Mouse (Mus musculus): Measurements from ENCODE around the gene Gm36028. TPM values are rescaled to one million over a fixed set of nuclear protein-coding genes. Genes with fewer than 3 reads are reported as not detected.

Gene Gm36028
- polyA plus RNA-seq, 1 experiment from 2014 or later: 0.62 TPM

DNA sequence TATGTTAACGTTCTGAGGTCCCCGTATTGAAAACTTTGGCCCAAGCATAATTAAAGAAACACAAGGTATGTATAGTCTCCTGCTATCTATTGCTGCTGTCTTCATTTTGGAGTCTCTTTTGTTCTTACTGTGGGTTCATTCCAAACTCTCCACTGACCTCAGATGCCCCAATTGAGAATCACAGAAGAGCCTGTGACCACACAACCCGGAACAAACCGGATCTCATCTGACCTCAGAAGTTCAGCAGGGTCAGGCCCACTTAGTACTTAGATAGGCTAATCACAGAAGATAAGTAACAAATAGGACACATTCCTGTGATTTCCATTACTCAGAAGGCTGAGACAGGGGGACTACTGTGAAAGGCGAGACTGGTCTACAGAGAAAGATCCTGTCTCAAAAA is 6.4 kb downstream of the Gm36028 start:
- peaks cover 53% of the 10 kb centered on the region for H3K4me1 ChIP-seq
- H3K4me3 ChIP-seq: no peak overlapping the region
- H3K27ac ChIP-seq (replicated peaks): no peak overlapping the region
- DNase-seq (ENCODE audit: low spot score): no peak
- no peaks in the 10 kb centered on the region for H3K27me3 ChIP-seq (replicated peaks; ENCODE audit: low read depth, poor library complexity, severe bottlenecking)
- 32% methylated on average over 5 of the region's 5 CpGs for WGBS
- H3K9me3 ChIP-seq: no peaks in the 10 kb centered on the region
- H3K36me3 ChIP-seq (replicated peaks): no peaks in the 10 kb centered on the region

DNA sequence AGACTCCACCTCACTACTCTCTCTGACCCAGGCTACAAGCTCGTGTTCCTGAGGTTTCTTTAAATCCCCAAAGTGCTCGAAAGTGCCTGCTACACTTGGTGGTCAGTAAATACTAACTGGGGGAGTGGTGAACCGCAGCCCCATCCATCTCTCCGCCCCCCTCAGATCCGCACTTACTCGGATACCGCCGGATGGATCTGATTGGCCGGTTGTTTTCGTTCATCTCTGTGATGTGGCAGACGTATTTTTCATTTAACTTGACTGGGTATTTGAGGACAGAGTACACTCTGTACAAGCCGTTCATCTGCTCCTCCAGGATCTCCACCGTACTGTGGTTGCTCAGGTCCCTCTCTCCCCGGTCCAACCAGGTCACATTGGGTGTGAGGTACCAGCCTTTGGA is 6.9 kb downstream of the Gm36028 start:
- 0 out of 2 replicates have a peak overlapping the region, but pooled peaks have one; percentile 13 for H3K4me3 ChIP-seq
- WGBS: 59% methylated on average over 14 of the region's 14 CpGs
- peaks cover 53% of the 10 kb centered on the region for H3K4me1 ChIP-seq
- DNase-seq (ENCODE audit: low spot score): peak; percentile 25
- no peaks in the 10 kb centered on the region for H3K36me3 ChIP-seq (replicated peaks)
- no peaks in the 10 kb centered on the region for H3K27me3 ChIP-seq (replicated peaks; ENCODE audit: low read depth, poor library complexity, severe bottlenecking)
- peak overlapping the region; percentile 40; the same call in 1 of the 2 replicates for H3K27ac ChIP-seq (replicated peaks)
- no peaks in the 10 kb centered on the region for H3K9me3 ChIP-seq

DNA sequence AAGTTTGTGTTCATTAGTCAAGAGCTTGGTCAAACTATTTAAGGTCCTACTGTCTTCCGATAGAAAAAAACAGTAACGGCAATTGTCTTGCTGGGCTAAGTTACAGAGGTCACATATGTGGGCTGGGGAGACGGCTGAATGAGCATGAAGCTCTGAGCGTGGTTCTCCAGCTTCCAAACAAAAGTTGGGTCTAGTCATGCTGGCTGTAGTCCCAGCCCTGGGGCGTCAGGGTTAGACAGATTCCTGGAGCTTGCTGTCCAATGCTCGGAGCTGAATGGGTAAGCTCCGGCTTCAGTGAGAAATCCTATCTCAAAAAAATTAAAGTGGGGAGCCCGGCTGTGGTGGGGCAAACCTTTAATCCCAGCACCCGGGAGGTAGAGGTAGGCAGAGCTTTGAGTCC is 7.7 kb downstream of the Gm36028 start:
- H3K4me1 ChIP-seq: peaks cover 53% of the 10 kb centered on the region
- WGBS: 60% methylated on average over 9 of the region's 9 CpGs
- no peak for DNase-seq (ENCODE audit: low spot score)
- no peak overlapping the region for H3K4me3 ChIP-seq
- H3K36me3 ChIP-seq (replicated peaks): no peaks in the 10 kb centered on the region
- peak overlapping the region; percentile 40; the same call in 1 of the 2 replicates for H3K27ac ChIP-seq (replicated peaks)
- no peaks in the 10 kb centered on the region for H3K27me3 ChIP-seq (replicated peaks; ENCODE audit: low read depth, poor library complexity, severe bottlenecking)
- H3K9me3 ChIP-seq: no peaks in the 10 kb centered on the region

DNA sequence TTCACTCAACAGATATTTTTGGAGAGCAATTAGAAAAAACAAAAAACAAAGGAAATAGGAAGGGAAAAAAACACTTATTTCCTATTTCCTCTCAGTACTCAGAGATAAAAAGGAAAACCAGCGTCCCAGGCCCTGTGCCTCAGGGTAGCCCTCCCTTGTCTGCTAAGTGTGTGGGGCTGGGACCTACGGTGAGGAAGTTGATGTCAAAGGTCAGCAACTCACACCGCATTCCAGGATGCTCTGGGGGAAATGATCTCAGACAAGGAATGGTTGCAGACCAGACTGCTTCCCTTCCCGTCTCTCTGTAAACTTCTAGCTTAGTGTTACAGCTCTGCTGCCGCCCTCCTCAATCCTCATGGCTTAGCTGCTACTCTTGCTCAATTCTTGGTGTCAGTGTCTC is 9.6 kb downstream of the Gm36028 start:
- peak overlapping the region; percentile 72 for H3K27ac ChIP-seq (replicated peaks)
- peak; percentile 77 for DNase-seq (ENCODE audit: low spot score)

DNA sequence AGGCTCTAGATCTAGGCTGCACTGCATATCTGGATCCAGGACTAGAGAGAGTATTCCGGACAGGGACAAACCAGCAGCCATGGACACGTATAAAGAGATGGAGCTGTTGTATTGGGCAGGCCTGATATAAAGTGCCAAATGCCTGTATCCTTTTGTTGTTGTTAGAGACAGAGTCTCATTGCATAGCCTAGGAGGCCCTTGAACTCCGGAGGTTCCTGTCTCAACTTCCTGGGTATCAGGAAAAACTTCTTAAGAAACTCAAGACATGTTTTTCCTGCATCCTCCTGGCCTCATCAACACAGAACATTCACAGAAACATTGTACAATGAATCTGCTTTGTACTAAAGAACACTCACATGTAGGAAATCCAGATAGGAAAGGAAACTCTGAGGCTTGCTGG is 13.9 kb downstream of the Gm36028 start:
- Histone ChIP-seq H3K36me3 (replicated peaks) (no peaks in the 10 kb centered on the region), H3K4me3 (no peak overlapping the region), H3K4me1 (peaks cover 14% of the 10 kb centered on the region), H3K9me3 (no peaks in the 10 kb centered on the region), H3K27me3 (replicated peaks; ENCODE audit: low read depth, poor library complexity, severe bottlenecking) (no peaks in the 10 kb centered on the region), H3K27ac (replicated peaks) (no peak overlapping the region)
- WGBS: 93% methylated on average over 3 of the region's 3 CpGs
- no peak for DNase-seq (ENCODE audit: low spot score)

More for the DNA sequence above, 9.6 kb downstream of the Gm36028 start:
- Histone ChIP-seq H3K4me3 (no peak overlapping the region), H3K9me3 (no peaks in the 10 kb centered on the region), H3K36me3 (replicated peaks) (no peaks in the 10 kb centered on the region), H3K27me3 (replicated peaks; ENCODE audit: low read depth, poor library complexity, severe bottlenecking) (no peaks in the 10 kb centered on the region), H3K4me1 (peaks cover 52% of the 10 kb centered on the region)
- WGBS: 25% methylated on average over 5 of the region's 5 CpGs

DNA sequence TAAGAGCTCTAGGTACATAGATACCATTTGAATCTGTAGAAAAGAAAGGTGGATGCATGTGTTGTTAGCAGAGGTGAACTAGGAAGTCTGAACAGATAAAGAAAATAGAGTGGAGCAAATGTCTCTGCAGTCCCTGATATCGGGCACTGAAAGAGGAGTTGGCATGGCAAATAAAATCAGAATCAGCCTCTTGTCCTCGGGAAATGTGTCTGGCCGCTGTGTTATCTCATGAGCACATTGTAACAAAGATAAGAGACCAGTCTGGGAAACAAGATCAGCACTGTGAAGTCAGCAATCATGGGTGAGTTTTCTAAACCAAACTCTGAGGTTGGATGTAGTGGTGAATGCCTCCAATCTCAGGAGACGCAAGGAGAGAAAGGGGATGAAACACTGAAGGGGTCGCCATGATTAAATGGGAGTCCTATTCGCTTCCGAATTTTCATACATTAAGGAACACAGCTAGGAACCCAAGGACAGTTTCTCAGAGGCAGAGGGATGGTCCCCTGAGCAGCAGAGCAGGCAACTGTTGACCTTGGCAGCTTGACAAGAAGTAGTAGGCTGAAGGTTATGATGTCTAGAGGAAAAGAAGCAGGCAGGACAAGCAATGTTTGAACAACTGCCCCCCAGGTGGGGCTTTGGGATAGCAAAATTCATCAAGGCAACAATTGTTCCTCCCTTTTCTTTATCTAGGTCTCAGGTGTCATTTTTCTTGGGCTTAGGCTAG is 15.6 kb downstream of the Gm36028 start:
- H3K36me3 ChIP-seq (replicated peaks): no peaks in the 10 kb centered on the region

DNA sequence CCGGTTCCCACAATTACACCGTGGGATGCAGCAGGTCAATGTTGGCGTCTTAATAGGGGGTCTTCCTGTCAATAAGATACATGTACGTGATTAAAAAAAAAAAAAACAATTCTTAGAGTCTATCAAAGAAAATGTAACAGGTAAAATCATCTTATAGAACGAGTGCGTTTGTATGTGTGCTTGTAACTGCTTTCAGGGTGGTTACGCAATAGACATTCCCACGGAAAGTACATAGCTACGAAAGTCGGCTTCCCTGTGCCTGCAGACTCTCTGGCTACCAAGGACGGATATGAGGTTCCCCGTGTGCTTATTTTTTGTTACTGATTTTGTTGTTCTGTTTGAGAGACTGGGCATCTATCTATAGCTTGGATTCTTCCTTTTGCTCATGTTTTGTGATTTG is 17.2 kb downstream of the Gm36028 start:
- Histone ChIP-seq H3K9me3 (no peaks in the 10 kb centered on the region), H3K4me1 (no peaks in the 10 kb centered on the region), H3K27ac (replicated peaks) (no peak overlapping the region), H3K36me3 (replicated peaks) (no peaks in the 10 kb centered on the region), H3K4me3 (no peak overlapping the region), H3K27me3 (replicated peaks; ENCODE audit: low read depth, poor library complexity, severe bottlenecking) (no peaks in the 10 kb centered on the region)
- 94% methylated on average over 12 of the region's 12 CpGs for WGBS
- no peak for DNase-seq (ENCODE audit: low spot score)

More for the DNA sequence above, 15.6 kb downstream of the Gm36028 start:
- no peak overlapping the region for H3K4me3 ChIP-seq
- no peak for DNase-seq (ENCODE audit: low spot score)
- H3K4me1 ChIP-seq: no peaks in the 10 kb centered on the region
- H3K27ac ChIP-seq (replicated peaks): no peak overlapping the region
- H3K9me3 ChIP-seq: no peaks in the 10 kb centered on the region
- no peaks in the 10 kb centered on the region for H3K27me3 ChIP-seq (replicated peaks; ENCODE audit: low read depth, poor library complexity, severe bottlenecking)
- WGBS: 89% methylated on average over 7 of the region's 7 CpGs

DNA sequence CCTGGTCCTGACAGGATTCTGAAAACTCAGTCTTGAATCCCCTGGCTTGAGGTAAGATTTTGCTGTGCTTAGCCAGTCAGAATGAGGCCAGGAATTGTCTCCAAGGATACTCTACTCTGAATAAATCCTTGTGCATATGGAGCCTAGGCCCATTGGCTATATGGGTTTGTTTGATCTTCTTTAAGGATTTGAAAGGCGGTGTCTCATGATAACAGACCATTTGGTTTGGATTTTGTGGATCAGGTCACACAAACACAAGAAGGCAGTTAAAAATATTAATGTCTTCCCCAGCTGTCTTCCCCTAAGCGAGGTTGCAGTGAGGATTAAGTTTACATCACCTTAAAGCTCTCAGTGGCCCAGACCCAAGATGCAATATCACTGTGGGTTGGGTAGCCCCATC is 18.5 kb downstream of the Gm36028 start:
- H3K4me3 ChIP-seq: no peak overlapping the region
- no peaks in the 10 kb centered on the region for H3K27me3 ChIP-seq (replicated peaks; ENCODE audit: low read depth, poor library complexity, severe bottlenecking)
- DNase-seq (ENCODE audit: low spot score): no peak
- H3K36me3 ChIP-seq (replicated peaks): 0 out of 2 replicates have a peak, but pooled peaks cover 2% of the 10 kb centered on the region
- no peaks in the 10 kb centered on the region for H3K9me3 ChIP-seq
- WGBS: 89% methylated on average over 2 of the region's 2 CpGs
- no peaks in the 10 kb centered on the region for H3K4me1 ChIP-seq
- H3K27ac ChIP-seq (replicated peaks): no peak overlapping the region

DNA sequence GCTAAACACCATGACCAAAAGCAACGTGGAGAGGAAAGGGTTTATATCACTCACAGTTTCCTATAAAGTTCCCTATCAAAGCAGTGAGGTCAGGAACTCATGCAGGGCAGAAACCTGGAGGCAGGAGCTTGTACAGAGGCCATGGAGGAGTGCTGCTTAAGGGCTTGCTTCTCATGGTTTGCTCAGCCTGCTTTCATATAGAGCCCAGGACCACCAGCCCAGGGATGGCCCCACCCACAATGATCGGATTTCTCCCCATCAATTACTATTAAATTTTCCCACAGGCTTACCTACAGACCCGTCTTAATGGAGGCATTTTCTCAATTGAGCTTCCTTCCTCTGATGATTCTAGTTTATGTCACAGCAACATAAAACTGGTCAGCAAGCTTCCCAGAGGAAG is 23.4 kb downstream of the Gm36028 start:
- H3K27ac ChIP-seq (replicated peaks): no peak overlapping the region
- H3K9me3 ChIP-seq: no peaks in the 10 kb centered on the region
- peaks cover 40% of the 10 kb centered on the region for H3K36me3 ChIP-seq (replicated peaks)
- DNase-seq (ENCODE audit: low spot score): no peak
- 73% methylated on average over 3 of the region's 3 CpGs for WGBS
- H3K27me3 ChIP-seq (replicated peaks; ENCODE audit: low read depth, poor library complexity, severe bottlenecking): no peaks in the 10 kb centered on the region
- no peak overlapping the region for H3K4me3 ChIP-seq
- no peaks in the 10 kb centered on the region for H3K4me1 ChIP-seq

DNA sequence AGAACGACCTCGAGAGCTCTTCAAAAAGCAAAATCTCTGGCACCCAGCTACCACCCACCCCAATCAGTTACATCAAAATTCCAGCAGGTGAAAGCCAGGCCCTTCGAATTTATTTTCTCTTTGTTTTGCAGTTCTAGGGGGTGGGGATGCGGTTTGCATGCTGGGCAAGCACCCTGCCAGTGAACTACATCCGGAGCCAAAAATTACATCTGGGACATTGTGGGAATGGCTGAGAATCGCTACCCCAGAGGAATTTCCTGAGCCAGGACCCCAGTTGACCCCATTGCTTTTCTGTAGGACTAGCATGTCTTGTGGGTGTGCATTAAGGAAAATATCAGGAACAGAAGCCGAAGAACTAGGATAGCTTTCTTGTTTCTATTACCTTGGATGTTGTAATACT is 29.9 kb downstream of the Gm36028 start:
- H3K4me1 ChIP-seq: no peaks in the 10 kb centered on the region
- H3K27ac ChIP-seq (replicated peaks): no peak overlapping the region
- no peaks in the 10 kb centered on the region for H3K27me3 ChIP-seq (replicated peaks; ENCODE audit: low read depth, poor library complexity, severe bottlenecking)
- H3K4me3 ChIP-seq: no peak overlapping the region
- WGBS: 75% methylated on average over 7 of the region's 7 CpGs
- H3K36me3 ChIP-seq (replicated peaks): peaks cover 99% of the 10 kb centered on the region
- no peaks in the 10 kb centered on the region for H3K9me3 ChIP-seq
- DNase-seq (ENCODE audit: low spot score): no peak

DNA sequence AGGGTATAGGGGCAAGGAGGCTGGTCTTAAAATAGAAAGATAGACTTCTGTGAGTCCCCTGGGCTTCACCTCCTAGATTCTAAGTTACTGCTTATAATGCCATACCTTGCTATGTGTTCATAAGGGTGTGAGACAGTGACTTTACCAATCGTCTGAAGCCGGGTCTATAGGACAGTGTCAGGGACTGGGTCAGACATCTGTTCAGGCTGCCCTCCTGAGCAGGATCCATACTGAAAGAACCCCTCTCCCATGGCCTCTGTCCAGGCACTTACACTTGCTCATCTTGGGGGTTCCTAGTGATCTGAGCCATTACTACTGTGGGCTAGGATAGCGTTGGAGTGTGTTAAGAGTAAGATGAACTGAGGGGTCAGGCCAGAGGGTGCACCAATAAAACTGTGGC is 34.7 kb downstream of the Gm36028 start:
- DNase-seq (ENCODE audit: low spot score): no peak
- Histone ChIP-seq H3K4me3 (no peak overlapping the region), H3K27ac (replicated peaks) (no peak overlapping the region), H3K9me3 (no peaks in the 10 kb centered on the region), H3K27me3 (replicated peaks; ENCODE audit: low read depth, poor library complexity, severe bottlenecking) (no peaks in the 10 kb centered on the region), H3K4me1 (no peaks in the 10 kb centered on the region), H3K36me3 (replicated peaks) (peaks cover 100% of the 10 kb centered on the region)
- 98% methylated on average over 3 of the region's 3 CpGs for WGBS

DNA sequence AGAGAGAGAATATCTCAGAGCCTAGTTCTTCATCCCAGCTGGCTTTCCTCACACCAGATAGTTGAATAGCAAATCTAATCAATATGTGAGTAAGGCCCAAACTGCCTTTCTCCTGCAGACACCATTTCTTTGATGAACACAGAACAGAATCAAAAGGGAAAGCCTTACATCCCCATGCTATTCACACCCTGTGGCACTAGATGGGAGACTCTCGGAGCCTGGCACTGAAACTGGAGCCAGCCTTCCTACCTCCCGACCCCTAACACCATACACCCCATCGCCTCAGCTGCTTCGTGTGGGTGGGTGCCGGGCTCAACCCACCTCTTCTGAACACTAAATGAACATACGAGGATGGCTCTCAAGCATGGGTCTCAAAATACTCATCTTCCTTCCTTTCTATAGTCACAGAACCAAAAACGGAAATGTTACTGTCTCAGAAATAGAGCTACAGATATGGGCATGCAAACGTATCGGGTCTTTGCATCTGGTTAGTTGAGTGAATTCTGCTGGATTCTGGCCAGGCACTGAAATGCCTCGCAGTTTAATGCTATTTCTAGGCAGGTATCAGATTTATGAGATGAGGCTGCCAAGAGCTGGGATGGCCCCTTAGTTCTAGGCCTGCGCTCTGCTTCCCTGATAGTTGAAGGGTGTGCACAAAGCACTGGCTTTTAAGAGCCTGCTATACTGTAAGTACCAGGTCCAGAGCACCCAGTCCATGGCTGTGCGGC is 36.0 kb downstream of the Gm36028 start:
- H3K4me3 ChIP-seq: no peak overlapping the region
- H3K36me3 ChIP-seq (replicated peaks): peaks cover 100% of the 10 kb centered on the region
- H3K27ac ChIP-seq (replicated peaks): no peak overlapping the region
- no peaks in the 10 kb centered on the region for H3K27me3 ChIP-seq (replicated peaks; ENCODE audit: low read depth, poor library complexity, severe bottlenecking)
- DNase-seq (ENCODE audit: low spot score): no peak
- 94% methylated on average over 12 of the region's 12 CpGs for WGBS
- H3K9me3 ChIP-seq: no peaks in the 10 kb centered on the region
- H3K4me1 ChIP-seq: no peaks in the 10 kb centered on the region

DNA sequence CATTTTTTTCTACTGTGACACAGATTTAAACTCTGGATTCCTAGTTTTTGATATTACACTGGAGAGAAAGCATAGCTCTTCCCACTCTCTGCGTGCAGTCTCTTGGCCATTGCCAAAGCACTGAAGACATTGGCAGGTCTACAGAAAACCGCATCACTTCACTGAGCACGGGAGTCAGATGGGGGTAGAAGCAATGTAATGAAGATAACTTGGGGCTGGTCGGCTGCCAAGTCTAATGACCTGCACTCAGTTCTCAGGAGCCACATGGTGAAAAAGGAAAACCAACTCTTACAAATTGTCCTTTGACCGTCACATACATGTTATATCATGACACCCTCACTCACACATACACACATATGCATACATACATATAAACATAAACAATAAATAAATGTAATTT is 37.0 kb downstream of the Gm36028 start:
- 92% methylated on average over 5 of the region's 5 CpGs for WGBS
- Histone ChIP-seq H3K27me3 (replicated peaks; ENCODE audit: low read depth, poor library complexity, severe bottlenecking) (no peaks in the 10 kb centered on the region), H3K4me1 (no peaks in the 10 kb centered on the region), H3K27ac (replicated peaks) (no peak overlapping the region), H3K9me3 (no peaks in the 10 kb centered on the region), H3K36me3 (replicated peaks) (peaks cover 100% of the 10 kb centered on the region), H3K4me3 (no peak overlapping the region)
- no peak for DNase-seq (ENCODE audit: low spot score)
